Mouse (Mus musculus) hindbrain, postnatal 0 days (tissue): ENCODE measurements around the gene Slc6a1. TPM values are rescaled to one million over a fixed set of nuclear protein-coding genes. Genes with fewer than 3 reads are reported as not detected.

ENCODE experiments used
- ATAC-seq: fragments of 200-750 bp; cut with Nextera tagmentation; 2 replicates; pipeline ENCODE4 v1.8.0; 2017; ENCODE audit warnings: mild to moderate bottlenecking, moderate TSS enrichment, moderate library complexity
- DNase-seq: peaks from one replicate; pipeline ENCODE4 v3.0.0-alpha.2; 2015; ENCODE audit warnings: low spot score
- H3K27ac ChIP-seq: fragments of 300-500 bp; sonication (generic); 2 replicates; pipeline ENCODE4 v1.5.1; 2014; ENCODE audit warnings: mild to moderate bottlenecking
- H3K27me3 ChIP-seq: fragments of 300-500 bp; sonication (generic); 2 replicates; pipeline ENCODE4 v1.6.1; 2014; ENCODE audit warnings: low read length, mixed read lengths; ENCODE audit not compliant: insufficient read depth
- H3K36me3 ChIP-seq: fragments of 300-500 bp; sonication (generic); 2 replicates; pipeline ENCODE4 v1.6.1; 2014; ENCODE audit warnings: low read length, mixed read lengths; ENCODE audit not compliant: insufficient read depth
- H3K4me1 ChIP-seq: fragments of 300-500 bp; sonication (generic); 2 replicates; pipeline ENCODE4 v1.6.1; 2014; ENCODE audit warnings: antibody characterized with exemption, low read length, mixed read lengths; ENCODE audit not compliant: insufficient read depth
- H3K4me2 ChIP-seq: fragments of 300-500 bp; sonication (generic); 2 replicates; pipeline ENCODE4 v1.6.1; 2014; ENCODE audit warnings: low read depth, mild to moderate bottlenecking, low read length, moderate library complexity, mixed read lengths
- H3K4me3 ChIP-seq: fragments of 300-500 bp; sonication (generic); 2 replicates; pipeline ENCODE4 v1.5.1; 2014; ENCODE audit warnings: low read length
- H3K9ac ChIP-seq: fragments of 300-500 bp; sonication (generic); replicated peaks from 2 replicates; pipeline ENCODE4 v1.6.1; 2014; ENCODE audit warnings: mild to moderate bottlenecking, low read length, moderate library complexity, mixed read lengths
- H3K9me3 ChIP-seq: fragments of 300-500 bp; sonication (generic); 2 replicates; pipeline ENCODE4 v1.6.1; 2016; ENCODE audit warnings: low read length, mixed read lengths
- CTCF ChIP-seq: IDR thresholded peaks from 2 replicates; pipeline ENCODE4 v1.5.1; 2016; ENCODE audit warnings: antibody characterized with exemption, control low read depth, low read depth
- WGBS: fragments of 180-500 bp; shearing (Covaris S2); extraction: QIAGEN DNeasy Blood & Tissue Kit; methylation state at CpG from one replicate; pipeline ENCODE4 v1.1.7; 2014; 5-methylcytosine and 5-hydroxymethylcytosine counted together
- polyA plus RNA-seq: library from polyadenylated mRNA; unstranded; fragments of >200 nt; fragmentation: Nextera tagmentation; extraction: Ambion mirVana; gene quantifications from 2 replicates; pipeline ENCODE4 v1.2.1, GENCODE M21; 2015
- total RNA-seq: library from RNA; depleted of rRNA; stranded (reverse); fragments of >200 nt; gene quantifications from 2 replicates; pipeline ENCODE4 v1.2.3, GENCODE M21; 2014; rRNA removed

The Slc6a1 gene
- total and polyA plus RNA-seq, 2 experiments from 2014 or later, result 177 to 470 TPM

DNA sequence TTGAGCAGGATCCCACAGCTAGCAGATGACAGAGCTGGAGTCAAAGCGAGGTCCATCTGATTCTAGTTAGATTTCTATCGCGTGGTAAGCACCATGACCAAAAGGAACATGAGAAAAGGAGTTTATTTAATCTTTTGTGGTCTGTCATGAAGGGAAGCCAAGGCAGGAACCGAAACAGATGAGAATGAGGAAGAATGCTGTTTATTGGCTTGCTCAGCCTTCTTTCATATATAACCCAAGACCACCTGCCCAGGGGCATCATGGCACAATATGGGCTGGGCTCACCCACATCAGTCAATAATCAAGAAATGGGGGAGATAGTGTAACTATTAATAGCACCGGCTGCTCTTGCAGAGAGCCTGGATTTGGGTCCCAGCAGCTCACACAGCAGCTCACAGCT is 82.3 kb downstream of the Slc6a1 start:
- ATAC-seq (no peak), DNase-seq (no peak)
- Histone ChIP-seq H3K36me3 (no peaks in the 10 kb centered on the region), H3K27me3 (no peaks in the 10 kb centered on the region), H3K4me1 (no peaks in the 10 kb centered on the region), H3K27ac (no peak overlapping the region), H3K9ac (no peak overlapping the region), H3K9me3 (no peaks in the 10 kb centered on the region), H3K4me2 (no peak overlapping the region), H3K4me3 (no peak overlapping the region)
- TF ChIP-seq CTCF, result no peak
- WGBS, result 87% methylated on average over 5 of the region's 5 CpGs

DNA sequence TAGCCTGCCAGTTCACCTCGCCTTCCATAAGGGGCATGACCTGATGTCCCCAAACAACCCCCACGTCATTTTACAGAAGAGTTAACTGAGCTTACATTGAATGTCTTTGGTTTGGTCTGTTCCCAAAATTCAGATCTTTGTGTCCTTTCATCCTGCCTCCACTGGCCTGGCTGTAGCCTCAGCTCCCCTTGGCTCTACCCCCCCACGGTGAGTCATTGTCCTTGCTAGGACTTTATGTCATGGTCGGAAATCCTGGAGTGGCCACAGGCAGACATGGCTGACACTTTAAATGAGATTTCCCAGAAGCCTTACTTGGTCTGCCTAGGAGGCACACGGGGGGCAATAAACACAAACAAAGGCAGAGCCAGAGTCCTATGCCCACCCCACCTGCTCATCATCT is 83.8 kb downstream of the Slc6a1 start:
- DNase-seq, result no peak
- no peak for ATAC-seq

More for the DNA sequence above, 83.8 kb downstream of the Slc6a1 start:
- no peak for TF ChIP-seq CTCF
- no peak overlapping the region for H3K4me3 ChIP-seq
- H3K27ac ChIP-seq, result no peak overlapping the region
- no peaks in the 10 kb centered on the region for H3K9me3 ChIP-seq
- no peaks in the 10 kb centered on the region for H3K4me1 ChIP-seq
- H3K36me3 ChIP-seq, result no peaks in the 10 kb centered on the region
- no peak overlapping the region for H3K9ac ChIP-seq
- 56% methylated on average over 5 of the region's 5 CpGs for WGBS
- H3K4me2 ChIP-seq, result no peak overlapping the region
- no peaks in the 10 kb centered on the region for H3K27me3 ChIP-seq

Other genes with a start within 250 kb of the Slc6a1 start
- gene Atp2b2, start 240.0 kb upstream of the Slc6a1 start, total RNA-seq, result 119 and 127 TPM in 2 replicates
- 57.9 and 58.8 TPM in 2 replicates for gene Atp2b2, start 240.0 kb upstream of the Slc6a1 start, polyA plus RNA-seq
- gene Slc6a11, start 151.4 kb upstream of the Slc6a1 start, total RNA-seq, result 292 and 308 TPM in 2 replicates
- 152 and 154 TPM in 2 replicates for gene Slc6a11, start 151.4 kb upstream of the Slc6a1 start, polyA plus RNA-seq
- 2.4 and 5.3 TPM in 2 replicates for gene Hrh1, start 115.3 kb downstream of the Slc6a1 start, total RNA-seq
- 1.6 and 1.9 TPM in 2 replicates for gene Hrh1, start 115.3 kb downstream of the Slc6a1 start, polyA plus RNA-seq